Mouse (Mus musculus): ENCODE results near the gene Zfp536.

Gene Zfp536

DNA sequence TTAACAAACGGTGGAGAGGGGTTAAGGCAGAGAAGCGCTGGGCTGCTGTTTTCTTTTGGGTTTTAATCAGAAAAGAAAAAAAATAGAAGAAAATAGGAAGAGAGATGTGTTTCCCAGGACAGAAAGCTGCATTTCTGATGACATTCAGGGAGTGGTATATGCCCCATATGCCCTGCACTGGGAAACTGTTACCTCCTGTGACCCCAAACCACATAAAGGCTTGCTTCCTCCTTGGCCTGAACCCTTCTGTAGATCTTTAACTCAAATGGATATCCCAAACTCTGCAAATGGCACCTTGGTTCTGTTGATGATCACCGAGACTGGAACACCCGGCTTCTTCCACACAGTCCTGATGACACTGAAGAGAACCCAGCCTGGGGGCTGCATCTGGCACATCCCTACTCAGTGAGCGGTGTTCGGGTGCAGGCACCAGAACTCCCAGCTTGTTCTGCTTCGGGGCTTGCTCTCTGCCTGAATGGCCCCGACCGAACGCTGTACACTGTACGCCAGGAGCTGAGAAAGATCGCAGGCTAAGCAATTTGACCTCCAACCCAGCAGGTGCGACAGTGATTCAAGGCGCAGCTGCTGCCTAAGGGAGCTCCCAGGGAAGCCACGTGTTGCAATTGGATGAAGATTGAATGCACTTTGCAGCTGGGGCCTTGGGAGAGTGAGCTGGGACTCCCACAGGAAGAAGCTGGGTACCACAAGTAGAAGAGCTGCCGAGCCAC is 334.2 kb downstream of the Zfp536 start:
- peak; percentile 29 for DNase-seq

DNA sequence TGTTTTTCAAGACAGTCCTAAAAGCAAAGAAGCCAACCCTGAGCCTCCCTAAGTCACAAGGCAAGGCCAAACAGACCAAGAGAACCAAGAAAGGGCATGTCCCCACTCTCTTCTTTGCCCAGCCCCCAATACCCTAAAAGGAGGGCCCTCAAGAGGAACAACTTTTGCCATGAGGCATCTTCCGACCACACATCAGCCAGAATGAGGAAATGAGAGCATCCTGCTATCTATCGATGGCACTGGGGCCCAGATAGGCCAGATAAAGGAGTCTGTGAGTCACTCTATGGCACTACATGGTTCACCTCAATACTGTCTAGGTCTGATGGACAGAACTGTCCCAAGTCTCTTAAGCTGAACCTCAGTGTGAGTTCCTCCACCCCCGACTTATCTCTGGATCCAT is 335.6 kb downstream of the Zfp536 start:
- DNase-seq, result no peak

DNA sequence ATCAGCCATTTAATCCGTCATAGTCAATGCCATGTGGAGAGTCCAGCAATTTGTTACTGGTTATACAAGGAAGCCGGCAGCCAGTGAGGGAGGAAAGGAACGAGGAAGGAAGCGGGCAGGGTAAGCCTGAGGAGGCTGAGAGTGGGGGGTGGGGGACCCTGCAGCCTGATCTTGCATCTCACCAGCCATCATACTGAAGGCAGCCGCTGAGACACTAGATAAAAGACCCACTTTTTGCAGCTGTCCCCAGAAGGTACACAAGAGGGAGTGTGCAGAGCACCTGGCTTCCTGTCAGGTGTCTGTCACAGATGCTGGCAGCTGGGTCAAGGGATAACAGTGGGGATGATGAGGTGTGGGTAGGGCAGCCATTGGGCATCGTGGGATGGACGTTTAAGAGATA is 340.3 kb downstream of the Zfp536 start:
- DNase-seq, result peak; percentile 82

DNA sequence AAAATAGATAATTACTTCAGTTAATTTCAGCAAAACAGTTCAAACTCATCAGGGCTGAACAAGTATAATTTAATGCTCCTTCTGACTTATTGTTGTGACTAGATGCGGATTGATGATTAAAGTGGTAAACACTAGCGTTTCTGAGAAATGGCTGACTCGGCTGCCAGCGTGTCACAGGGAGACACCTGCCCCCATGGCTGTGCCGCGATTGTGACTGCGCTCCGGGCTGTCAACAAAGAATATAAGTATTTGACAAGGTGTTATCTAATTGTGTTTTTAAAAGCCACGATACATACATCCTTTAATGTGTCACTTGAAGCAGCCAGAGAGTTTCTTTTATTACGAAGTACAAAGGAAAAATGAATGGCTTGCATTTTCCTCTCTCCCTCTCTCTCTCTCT is 342.0 kb downstream of the Zfp536 start:
- DNase-seq, result peak; percentile 39

DNA sequence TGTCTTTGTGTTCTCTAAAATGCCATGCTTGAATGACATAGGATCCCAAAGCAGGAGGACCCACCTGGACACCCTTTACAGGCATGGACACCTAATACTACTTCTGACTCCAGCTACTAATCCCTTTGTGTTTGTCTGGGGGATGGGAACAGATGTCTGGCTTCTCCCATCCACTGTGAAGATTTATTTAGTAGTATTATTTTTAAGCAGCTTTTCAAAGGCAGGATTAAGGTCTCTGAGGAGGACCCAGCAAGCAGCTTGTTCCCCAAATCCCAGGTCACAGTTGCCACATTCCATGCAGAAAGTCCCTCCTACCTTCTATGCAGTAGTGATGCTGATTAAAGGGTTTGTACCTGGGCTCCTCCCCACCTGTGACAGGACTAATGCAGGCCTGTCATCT is 347.4 kb downstream of the Zfp536 start:
- no peak for DNase-seq

DNA sequence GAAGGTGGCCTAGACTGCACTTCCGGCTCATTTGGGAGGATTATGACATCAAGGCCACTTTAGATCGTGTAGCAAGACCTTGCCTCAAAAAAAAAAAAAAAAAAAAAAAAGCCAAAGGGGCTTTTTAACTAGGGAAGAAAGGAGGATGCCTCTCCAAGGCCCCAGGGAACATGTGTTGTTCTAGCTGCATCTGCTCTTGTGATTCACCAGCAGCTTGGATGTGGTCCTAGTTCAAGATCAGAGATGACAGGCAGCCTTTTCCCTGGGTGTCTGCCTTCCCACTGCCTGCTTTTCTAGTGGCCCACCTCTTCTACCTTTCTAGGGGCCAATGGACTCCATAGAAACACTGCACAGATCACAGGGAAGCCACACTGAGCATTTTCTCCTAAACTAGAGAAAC is 350.5 kb downstream of the Zfp536 start:
- no peak for DNase-seq

Data from thymus, postnatal 4 days (tissue).